Mouse (Mus musculus): Measurements from ENCODE around the gene Syde2.

The Syde2 gene

GRCm38 (mm10) chr3:146053873-146054272, 66.2 kb downstream of the Syde2 start:
- DNase-seq (ENCODE audit: low spot score in 2 of 2) = no peak

DNA sequence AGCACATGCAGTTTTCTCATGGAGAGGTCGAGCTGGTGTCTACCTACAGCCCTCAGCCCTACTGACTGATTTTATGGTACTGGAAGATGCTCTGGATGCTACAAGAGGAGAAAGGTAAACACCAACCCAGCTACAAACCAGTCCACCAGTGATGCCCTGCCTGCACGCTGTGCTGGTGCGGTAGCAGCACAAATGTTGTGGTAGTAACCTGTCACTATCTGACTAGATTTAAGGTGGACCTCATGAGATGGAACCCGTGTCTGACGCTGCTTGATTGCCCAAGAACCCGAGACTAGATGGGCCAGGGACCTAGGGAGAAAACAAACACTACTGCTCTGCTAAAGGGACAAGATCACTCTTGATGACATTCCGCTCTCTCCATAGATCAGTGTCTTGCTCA, 69.5 kb downstream of the Syde2 start:
- no peak for DNase-seq (ENCODE audit: low spot score in 2 of 2)

DNA sequence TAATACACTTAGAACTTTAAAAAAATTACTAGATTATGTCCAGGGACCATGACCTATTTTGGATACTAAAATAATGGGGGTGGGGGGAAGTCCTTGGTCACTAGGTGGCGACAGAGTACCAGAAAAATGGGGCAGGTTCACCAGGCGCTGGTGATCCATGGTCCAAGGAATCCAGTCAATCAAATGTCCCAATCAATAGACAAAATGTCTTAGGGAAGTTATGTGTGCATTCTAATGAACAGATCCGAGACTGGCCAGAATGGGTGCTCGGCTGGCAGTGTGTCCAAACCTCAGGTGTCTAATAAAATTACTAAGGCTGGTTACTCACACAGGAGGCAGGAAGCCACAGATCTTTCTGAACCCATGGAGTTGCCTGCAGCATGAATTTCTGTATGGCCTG, 70.6 kb downstream of the Syde2 start:
- no peak for DNase-seq (ENCODE audit: low spot score in 2 of 2)

GRCm38 (mm10) chr3:146059356-146059926, 71.8 kb downstream of the Syde2 start:
- no peak for DNase-seq (ENCODE audit: low spot score in 2 of 2)

- no peak for DNase-seq (ENCODE audit: low spot score in 2 of 2)
Observed at GRCm38 (mm10) chr3:146063146-146063545, 75.5 kb downstream of the Syde2 start.

- DNase-seq (ENCODE audit: low spot score in 2 of 2) = no peak
Observed at GRCm38 (mm10) chr3:146069276-146069675, 81.6 kb downstream of the Syde2 start.
